Mouse (Mus musculus) right cerebral cortex, postnatal 10 days (tissue): ENCODE results near the gene Faiml.
A peak's percentile ranks its signal among the peaks of the same experiment; 100 is the strongest.

ENCODE experiments used
- DNase-seq, 2 experiments: peaks; one replicate each; pipeline ENCODE4 v3.0.0; 2021; ENCODE audit warnings: low spot score in 2 of 2

The Faiml gene

DNA sequence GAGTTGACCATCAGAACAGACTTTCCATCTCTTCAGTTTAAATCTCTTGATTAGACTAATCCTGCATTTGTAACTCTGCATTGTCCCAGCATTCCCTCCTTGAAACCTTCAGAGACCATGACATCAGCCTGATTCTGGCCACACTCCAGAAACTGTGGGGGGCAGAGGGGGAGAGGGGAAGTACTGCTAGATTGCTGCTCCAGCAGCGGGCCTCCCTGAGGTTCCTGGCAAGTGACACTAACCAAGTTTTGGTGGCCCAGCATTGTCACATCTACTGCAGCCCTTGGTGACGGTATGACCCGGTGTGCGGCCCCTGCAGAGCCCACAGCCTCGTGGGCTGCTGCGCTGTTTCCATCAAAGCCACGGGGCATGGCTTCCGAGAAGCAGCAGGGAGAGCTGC lies 56.8 kb downstream of the Faiml start:
- DNase-seq, result peak; percentile 30 to 42
